Mouse (Mus musculus) intestine, embryonic 15.5 days (tissue): ENCODE measurements at regions not wholly inside any gene's neighbourhood (a gene's known extent, or its start where the extent isn't known, plus 50 kb on each side); places are given as distances from the start of the nearest gene placed in this dataset.

Source experiments
- ATAC-seq: fragments of 200-750 bp; cut with Nextera tagmentation; 2 replicates; pipeline ENCODE4 v1.8.0; 2017; ENCODE audit warnings: moderate TSS enrichment, moderate library complexity
- H3K27ac ChIP-seq: fragments of 300-500 bp; sonication (generic); 2 replicates; pipeline ENCODE4 v1.5.1; 2015; ENCODE audit warnings: mild to moderate bottlenecking, inconsistent platforms
- H3K27me3 ChIP-seq: fragments of 300-500 bp; sonication (generic); replicated peaks from 2 replicates; pipeline ENCODE4 v1.6.1; 2015; ENCODE audit warnings: inconsistent platforms
- H3K36me3 ChIP-seq: fragments of 300-500 bp; sonication (generic); 2 replicates; pipeline ENCODE4 v1.6.1; 2015; ENCODE audit warnings: inconsistent platforms
- H3K4me1 ChIP-seq: fragments of 300-500 bp; sonication (generic); replicated peaks from 2 replicates; pipeline ENCODE4 v1.6.1; 2015; ENCODE audit warnings: inconsistent platforms
- H3K4me2 ChIP-seq: fragments of 300-500 bp; sonication (generic); replicated peaks from 2 replicates; pipeline ENCODE4 v1.6.1; 2015; ENCODE audit warnings: mild to moderate bottlenecking, inconsistent platforms
- H3K4me3 ChIP-seq: fragments of 300-500 bp; sonication (generic); replicated peaks from 2 replicates; pipeline ENCODE4 v1.5.1; 2015; ENCODE audit warnings: inconsistent platforms
- H3K9ac ChIP-seq: fragments of 300-500 bp; sonication (generic); 2 replicates; pipeline ENCODE4 v1.6.1; 2015; ENCODE audit warnings: inconsistent platforms
- H3K9me3 ChIP-seq: fragments of 300-500 bp; sonication (generic); 2 replicates; pipeline ENCODE4 v1.6.1; 2016; ENCODE audit warnings: inconsistent platforms
- WGBS: fragments of 180-500 bp; shearing (Covaris S2); methylation state at CpG from one replicate; pipeline ENCODE4 v1.1.7; 2015; 5-methylcytosine and 5-hydroxymethylcytosine counted together

DNA sequence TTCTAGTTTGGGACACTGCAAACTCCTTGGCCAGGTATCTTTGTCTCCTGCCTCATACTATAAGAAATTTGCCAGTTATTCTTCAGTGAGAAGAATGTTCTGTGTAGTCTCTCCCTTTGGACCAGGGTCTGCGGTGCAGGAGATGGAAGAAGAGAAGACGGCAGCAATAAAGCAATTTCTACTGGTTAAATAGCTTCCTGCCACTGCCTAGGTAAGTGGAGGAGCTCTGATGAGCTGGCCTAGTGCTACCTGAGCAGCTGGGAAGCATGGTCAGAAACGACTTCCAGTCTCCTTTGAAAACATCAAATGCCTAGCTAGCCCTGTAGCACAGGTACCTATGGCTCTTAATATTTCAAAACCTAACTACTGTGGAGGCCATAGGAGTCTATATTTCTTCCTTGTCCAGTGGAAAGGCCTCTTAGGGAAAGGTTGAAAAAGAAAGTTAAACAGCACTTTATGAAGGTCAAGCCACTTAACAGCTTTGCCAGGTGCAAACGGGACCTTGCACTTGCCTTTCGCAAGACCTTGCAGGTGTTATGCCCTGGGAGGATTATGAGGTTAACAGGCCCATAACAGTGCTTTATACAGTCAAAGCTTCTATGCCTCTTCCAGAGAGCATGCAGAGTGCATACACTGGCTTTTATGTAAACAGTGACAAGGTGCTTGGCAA, 351.9 kb downstream of the Serpinb8 start:
- peak; percentile 88 for ATAC-seq
- 56% methylated on average over 5 of the region's 5 CpGs for WGBS
- H3K27ac ChIP-seq: no peak overlapping the region

DNA sequence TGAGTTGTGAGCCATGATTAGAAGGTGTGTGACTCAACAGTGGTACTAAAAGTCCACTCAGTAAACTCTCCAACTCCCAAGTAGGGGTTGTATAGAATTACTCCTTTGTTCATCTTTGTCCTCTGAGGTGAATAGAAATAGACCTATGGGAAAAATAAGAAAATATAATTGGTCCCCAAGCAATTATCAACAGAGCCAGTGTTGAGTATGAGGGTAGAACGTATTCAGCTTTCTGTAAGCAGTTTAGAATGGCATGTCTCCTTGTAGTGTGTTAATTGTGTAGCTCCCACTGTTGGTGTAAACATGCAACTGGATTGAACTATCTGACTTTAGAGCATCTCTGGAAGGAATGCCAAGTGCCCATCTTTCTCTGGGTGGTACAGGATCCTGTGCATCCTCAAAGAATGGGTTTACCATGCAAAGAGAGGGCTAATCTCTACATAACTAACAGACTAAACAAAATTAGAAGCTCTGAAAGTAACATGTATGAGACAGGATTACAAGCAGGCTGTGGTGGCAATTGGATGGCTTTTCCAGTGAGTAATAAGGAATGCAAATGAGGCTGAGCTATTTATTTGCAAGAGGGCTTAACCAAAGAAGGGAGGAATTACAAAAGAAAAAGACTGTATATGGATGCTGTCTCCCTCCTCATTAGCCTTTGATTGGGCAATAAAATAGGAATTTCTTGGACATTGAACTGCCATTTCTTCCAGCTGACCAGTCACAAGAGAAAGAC, 356.6 kb downstream of the Serpinb8 start:
- WGBS: 80% methylated on average over 1 of the region's 1 CpGs
- H3K4me3 ChIP-seq: no peak overlapping the region
- no peak overlapping the region for H3K27ac ChIP-seq
- no peaks in the 10 kb centered on the region for H3K27me3 ChIP-seq
- H3K36me3 ChIP-seq: no peaks in the 10 kb centered on the region
- no peak overlapping the region for H3K4me2 ChIP-seq
- no peak for ATAC-seq
- no peaks in the 10 kb centered on the region for H3K4me1 ChIP-seq
- no peaks in the 10 kb centered on the region for H3K9me3 ChIP-seq
- H3K9ac ChIP-seq: no peak overlapping the region

More for the DNA sequence above, 351.9 kb downstream of the Serpinb8 start:
- no peak overlapping the region for H3K4me2 ChIP-seq
- H3K9ac ChIP-seq: no peak overlapping the region
- no peaks in the 10 kb centered on the region for H3K4me1 ChIP-seq
- H3K27me3 ChIP-seq: no peaks in the 10 kb centered on the region
- no peaks in the 10 kb centered on the region for H3K9me3 ChIP-seq
- H3K36me3 ChIP-seq: no peaks in the 10 kb centered on the region
- H3K4me3 ChIP-seq: no peak overlapping the region

DNA sequence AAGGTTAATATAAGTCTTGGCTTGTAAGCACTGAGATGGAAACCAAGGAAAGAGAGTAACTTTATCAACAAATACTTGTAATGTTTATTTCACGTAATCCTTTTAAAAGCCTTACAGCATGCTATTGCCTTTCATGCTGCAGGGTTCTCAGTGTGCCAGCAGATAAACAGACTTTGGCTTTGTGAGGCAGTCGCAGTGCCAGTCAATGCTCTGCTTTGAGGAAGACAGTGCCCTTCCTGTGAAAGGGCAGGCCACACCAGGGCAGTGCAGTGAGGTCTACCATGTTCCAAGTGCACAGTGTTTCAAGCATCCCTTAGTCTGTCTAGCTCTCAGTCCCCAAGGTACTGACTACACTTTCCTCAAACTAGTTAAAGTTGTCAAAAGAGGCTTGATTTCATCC, 360.6 kb downstream of the Serpinb8 start:
- Histone ChIP-seq H3K27ac (no peak overlapping the region), H3K4me1 (no peaks in the 10 kb centered on the region)

DNA sequence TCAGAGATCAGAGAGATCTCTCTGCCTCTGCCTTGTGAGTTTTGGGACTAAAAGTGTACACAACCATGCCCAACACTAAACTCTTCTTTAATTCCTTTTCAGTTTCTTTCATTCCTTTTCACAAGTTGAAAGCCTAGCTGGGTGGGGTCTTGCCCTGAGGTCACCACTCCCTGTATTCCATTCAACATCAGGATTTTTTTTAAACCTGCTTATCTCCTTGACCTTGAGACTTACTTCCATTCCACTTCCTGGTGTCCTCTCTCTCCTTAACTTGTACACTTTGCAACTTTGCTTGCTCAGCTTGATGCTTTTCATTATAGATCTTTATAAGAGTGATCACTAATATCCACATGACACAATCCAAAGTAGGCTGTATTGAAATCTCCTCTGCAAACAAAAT, 371.2 kb downstream of the Serpinb8 start:
- no peak overlapping the region for H3K9ac ChIP-seq
- H3K36me3 ChIP-seq: no peaks in the 10 kb centered on the region
- H3K27ac ChIP-seq: no peak overlapping the region
- no peaks in the 10 kb centered on the region for H3K4me1 ChIP-seq
- H3K27me3 ChIP-seq: no peaks in the 10 kb centered on the region
- no peak overlapping the region for H3K4me3 ChIP-seq
- ATAC-seq: no peak
- H3K9me3 ChIP-seq: no peaks in the 10 kb centered on the region
- H3K4me2 ChIP-seq: no peak overlapping the region

More for the DNA sequence above, 360.6 kb downstream of the Serpinb8 start:
- no peak overlapping the region for H3K4me2 ChIP-seq
- no peaks in the 10 kb centered on the region for H3K36me3 ChIP-seq
- H3K9me3 ChIP-seq: no peaks in the 10 kb centered on the region
- H3K4me3 ChIP-seq: no peak overlapping the region
- WGBS: 37% methylated on average over 2 of the region's 2 CpGs
- ATAC-seq: no peak
- no peaks in the 10 kb centered on the region for H3K27me3 ChIP-seq
- no peak overlapping the region for H3K9ac ChIP-seq

DNA sequence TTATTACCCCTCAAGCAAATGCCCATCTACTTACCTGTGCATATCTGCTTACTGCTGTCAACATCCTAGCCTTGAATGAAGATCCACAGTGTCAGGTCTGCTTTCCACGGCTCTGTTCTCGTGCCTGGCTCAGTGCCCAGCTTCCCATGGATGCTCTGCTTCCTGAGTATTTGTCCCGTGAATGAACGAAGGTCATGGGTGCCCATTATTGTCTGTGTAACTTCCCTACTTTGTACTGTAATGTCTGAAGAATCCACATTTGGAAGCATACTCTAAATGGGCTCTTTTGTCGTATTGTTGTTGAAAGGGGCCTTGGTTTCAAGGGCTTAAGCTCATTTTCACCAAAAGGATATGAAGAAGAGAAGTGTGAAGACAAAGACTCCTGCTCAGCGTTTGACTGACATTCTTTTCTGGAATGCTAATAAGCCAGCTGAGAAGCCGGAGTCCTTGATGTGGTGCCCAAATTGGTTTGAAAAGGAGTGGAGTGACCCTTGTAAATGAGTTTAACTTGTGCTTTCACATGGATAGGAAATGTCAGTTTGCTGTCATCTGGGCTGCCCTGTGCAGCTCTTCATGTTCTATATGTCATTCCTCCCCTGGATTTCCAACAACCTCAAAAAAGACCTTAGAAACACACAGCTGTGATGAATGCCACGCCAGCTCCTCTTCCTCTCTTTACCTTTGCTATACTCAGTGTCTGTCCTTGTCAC, 386.0 kb downstream of the Serpinb8 start:
- H3K9ac ChIP-seq: no peak overlapping the region
- H3K4me1 ChIP-seq: no peaks in the 10 kb centered on the region
- no peak overlapping the region for H3K4me3 ChIP-seq
- no peaks in the 10 kb centered on the region for H3K36me3 ChIP-seq
- H3K27me3 ChIP-seq: no peaks in the 10 kb centered on the region
- no peak overlapping the region for H3K27ac ChIP-seq
- 57% methylated on average over 8 of the region's 8 CpGs for WGBS
- no peaks in the 10 kb centered on the region for H3K9me3 ChIP-seq
- ATAC-seq: no peak
- no peak overlapping the region for H3K4me2 ChIP-seq

DNA sequence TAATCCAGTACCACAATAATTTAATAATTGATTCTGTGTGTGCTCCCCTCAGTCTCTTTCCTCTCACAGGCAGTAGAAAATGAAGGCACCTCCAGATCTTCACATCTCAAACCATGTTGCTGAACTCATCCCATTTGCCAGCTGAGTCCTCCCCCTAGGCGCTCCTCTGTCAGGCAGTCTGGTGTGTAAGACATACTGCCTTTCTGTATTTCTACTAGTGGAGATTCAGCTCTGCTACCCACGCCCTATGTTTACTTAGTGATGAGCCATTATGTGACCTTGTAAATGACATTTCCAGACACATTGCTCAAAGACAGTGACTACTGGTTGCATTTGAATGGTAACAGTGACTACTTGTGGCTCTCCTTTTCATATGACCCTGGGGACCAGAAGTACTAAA, 387.9 kb downstream of the Serpinb8 start:
- Histone ChIP-seq H3K9ac (no peak overlapping the region), H3K9me3 (no peaks in the 10 kb centered on the region), H3K27ac (no peak overlapping the region), H3K4me1 (no peaks in the 10 kb centered on the region), H3K36me3 (no peaks in the 10 kb centered on the region), H3K4me3 (no peak overlapping the region), H3K27me3 (no peaks in the 10 kb centered on the region), H3K4me2 (no peak overlapping the region)
- no peak for ATAC-seq
- 61% methylated on average over 2 of the region's 2 CpGs for WGBS

DNA sequence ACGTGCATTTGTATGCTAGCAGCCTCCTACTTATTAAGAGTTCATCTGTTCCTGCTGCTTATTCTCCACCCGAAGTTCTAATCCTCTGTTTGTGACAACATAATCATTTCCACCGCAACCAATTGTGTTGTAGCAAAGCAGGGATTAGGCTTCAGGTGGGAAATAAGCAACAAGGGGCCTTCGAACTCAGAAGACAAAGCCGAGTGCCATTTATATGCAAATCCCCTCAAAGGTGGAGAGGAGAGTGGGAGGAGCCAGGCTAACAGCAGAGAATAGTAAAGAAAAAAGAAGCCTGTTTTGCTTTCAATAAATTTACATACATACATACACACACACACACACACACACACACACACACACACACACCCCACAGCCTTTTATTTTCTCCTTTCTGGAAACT, 388.6 kb downstream of the Serpinb8 start:
- WGBS: 40% methylated on average over 5 of the region's 5 CpGs
- no peak overlapping the region for H3K9ac ChIP-seq

DNA sequence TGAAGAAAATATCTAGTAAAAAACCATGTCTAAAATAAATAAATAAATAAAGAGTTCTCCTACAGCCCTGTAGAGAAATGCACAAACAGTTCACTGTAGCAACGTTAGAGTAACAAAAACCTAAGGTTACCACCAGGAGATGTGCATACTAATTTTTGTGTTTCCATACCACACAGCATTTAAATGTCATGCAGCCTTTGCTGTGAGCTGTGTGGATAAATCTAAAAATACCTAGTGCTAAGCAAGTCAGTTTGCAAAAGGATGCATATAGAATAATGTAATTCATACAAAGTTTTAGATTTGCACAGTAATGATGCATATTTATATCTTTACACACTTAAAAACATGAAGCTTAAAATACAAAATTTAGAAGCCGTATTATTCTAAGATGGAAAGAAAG, 395.8 kb downstream of the Serpinb8 start:
- H3K27me3 ChIP-seq: no peaks in the 10 kb centered on the region
- H3K9ac ChIP-seq: no peak overlapping the region
- H3K4me1 ChIP-seq: no peaks in the 10 kb centered on the region
- H3K4me3 ChIP-seq: no peak overlapping the region
- no peaks in the 10 kb centered on the region for H3K9me3 ChIP-seq
- H3K4me2 ChIP-seq: no peak overlapping the region
- no peak overlapping the region for H3K27ac ChIP-seq
- no peaks in the 10 kb centered on the region for H3K36me3 ChIP-seq
- 82% methylated on average over 2 of the region's 2 CpGs for WGBS
- no peak for ATAC-seq

More for the DNA sequence above, 388.6 kb downstream of the Serpinb8 start:
- Histone ChIP-seq H3K9me3 (no peaks in the 10 kb centered on the region), H3K36me3 (no peaks in the 10 kb centered on the region), H3K27me3 (no peaks in the 10 kb centered on the region), H3K4me3 (no peak overlapping the region), H3K4me2 (no peak overlapping the region), H3K4me1 (no peaks in the 10 kb centered on the region), H3K27ac (no peak overlapping the region)
- no peak for ATAC-seq

DNA sequence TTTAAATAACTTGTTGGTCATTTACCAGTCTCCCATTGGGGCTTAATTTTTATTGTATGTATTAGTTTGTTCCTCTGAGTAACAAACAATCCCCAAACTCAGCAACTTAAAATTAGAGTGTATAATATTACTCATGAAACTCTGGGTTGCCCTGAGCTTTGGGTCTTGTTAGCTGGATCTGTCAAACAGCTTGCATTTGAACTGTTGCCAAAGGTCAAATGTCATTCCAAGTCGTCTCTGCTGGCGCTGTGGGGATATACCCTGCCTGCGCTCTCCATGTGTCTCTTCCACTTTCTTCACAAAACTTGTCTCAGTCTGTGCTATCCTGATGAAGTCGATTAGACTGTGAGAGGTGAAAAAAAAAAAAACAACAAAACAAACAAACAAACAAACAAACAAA, 398.3 kb downstream of the Serpinb8 start:
- H3K27me3 ChIP-seq: no peaks in the 10 kb centered on the region
- no peaks in the 10 kb centered on the region for H3K36me3 ChIP-seq
- no peak overlapping the region for H3K27ac ChIP-seq
- no peak overlapping the region for H3K4me3 ChIP-seq
- no peak for ATAC-seq
- H3K4me1 ChIP-seq: no peaks in the 10 kb centered on the region
- 46% methylated on average over 4 of the region's 4 CpGs for WGBS
- no peak overlapping the region for H3K9ac ChIP-seq
- no peak overlapping the region for H3K4me2 ChIP-seq
- H3K9me3 ChIP-seq: no peaks in the 10 kb centered on the region

DNA sequence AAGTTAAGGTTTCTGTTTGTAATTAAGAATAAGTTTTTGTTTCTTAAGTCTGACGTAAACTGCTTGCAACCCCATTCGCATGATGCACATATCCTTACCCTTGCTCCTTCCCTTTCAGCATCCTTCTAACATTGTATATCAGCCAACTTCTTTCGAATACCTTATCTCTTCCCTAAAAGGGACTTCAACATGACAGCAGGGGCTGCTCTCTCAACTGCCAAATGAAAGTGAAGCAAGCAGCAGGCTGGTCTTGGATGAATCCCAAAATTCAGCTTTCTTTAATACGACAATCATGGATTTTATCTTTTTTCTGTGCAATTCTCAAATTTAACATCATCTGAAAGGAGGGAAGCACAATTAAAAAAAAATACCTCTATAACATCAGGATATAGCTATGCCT, 403.2 kb downstream of the Serpinb8 start:
- ATAC-seq: no peak
- Histone ChIP-seq H3K4me1 (no peaks in the 10 kb centered on the region), H3K4me3 (no peak overlapping the region), H3K9me3 (no peaks in the 10 kb centered on the region), H3K27ac (no peak overlapping the region), H3K27me3 (no peaks in the 10 kb centered on the region), H3K36me3 (no peaks in the 10 kb centered on the region), H3K4me2 (no peak overlapping the region), H3K9ac (no peak overlapping the region)
- 86% methylated on average over 4 of the region's 4 CpGs for WGBS

DNA sequence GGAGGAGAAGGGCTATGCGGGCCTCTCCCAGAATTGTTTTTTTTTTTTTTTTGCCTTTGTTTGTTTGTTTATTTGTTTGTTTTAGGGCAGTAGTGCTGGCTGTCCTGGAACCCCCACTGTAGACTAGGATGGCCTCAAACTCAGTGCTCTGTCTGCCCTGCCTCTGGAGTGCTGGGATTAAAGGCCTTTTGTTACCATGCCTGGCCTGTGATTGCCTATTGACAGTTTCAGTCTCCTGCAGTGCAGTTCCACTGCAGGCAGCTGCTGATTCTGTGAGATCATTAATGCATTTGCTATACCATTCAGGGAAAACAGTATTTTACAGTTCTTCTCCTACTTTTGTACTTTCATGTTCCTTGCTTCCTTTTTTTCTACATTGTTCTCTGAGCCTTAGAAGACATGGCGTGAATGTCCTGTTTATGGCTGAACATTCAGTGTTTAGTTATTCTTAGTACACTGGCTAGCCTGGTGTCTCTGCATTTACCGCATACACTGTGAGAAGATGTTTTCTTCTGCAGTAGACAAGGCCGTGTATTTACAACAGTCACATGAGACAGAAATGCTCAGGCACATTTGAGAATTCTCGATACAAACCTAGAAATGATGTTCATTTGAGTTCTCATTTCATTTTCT, 434.0 kb downstream of the Serpinb8 start:
- no peak for ATAC-seq
- Histone ChIP-seq H3K9ac (no peak overlapping the region), H3K4me3 (no peak overlapping the region), H3K9me3 (no peaks in the 10 kb centered on the region), H3K4me1 (no peaks in the 10 kb centered on the region), H3K4me2 (no peak overlapping the region), H3K27ac (no peak overlapping the region), H3K27me3 (no peaks in the 10 kb centered on the region), H3K36me3 (no peaks in the 10 kb centered on the region)
- WGBS: 78% methylated on average over 5 of the region's 5 CpGs

DNA sequence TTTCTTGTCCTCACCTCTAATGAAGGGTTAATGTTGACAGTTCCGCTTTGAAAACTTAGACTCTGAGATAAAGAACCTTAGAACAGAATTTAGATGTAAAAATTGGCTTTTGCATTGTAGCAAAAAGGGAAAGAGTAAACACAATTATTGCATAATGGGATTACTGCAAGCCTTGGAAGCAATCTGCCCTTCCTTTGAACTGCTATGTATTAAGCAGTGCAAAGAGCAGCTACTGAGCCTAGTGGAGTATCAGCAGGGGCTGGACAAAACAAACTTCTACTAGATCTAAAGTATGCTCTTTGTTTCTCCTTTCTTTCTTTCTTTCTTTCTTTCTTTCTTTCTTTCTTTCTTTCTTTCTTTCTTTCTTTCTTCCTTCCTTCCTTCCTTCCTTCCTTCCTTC, 434.9 kb downstream of the Serpinb8 start:
- no peaks in the 10 kb centered on the region for H3K4me1 ChIP-seq
- WGBS: 53% methylated on average over 1 of the region's 1 CpGs
- no peak for ATAC-seq

More for the DNA sequence above, 434.9 kb downstream of the Serpinb8 start:
- Histone ChIP-seq H3K27ac (no peak overlapping the region), H3K9ac (no peak overlapping the region), H3K36me3 (no peaks in the 10 kb centered on the region), H3K4me2 (no peak overlapping the region), H3K9me3 (no peaks in the 10 kb centered on the region), H3K27me3 (no peaks in the 10 kb centered on the region), H3K4me3 (no peak overlapping the region)
